Mouse (Mus musculus) testis, postnatal 14 days (tissue): ENCODE measurements around the gene Hsf2.
"Not testable (repeated sequence)": the region's sequence is repeated elsewhere in the genome, so short reads cannot be mapped to it uniquely, and the experiment has no call there.

Source experiments
- DNase-seq: peaks from one replicate; pipeline ENCODE4 v3.0.0; 2021; ENCODE audit warnings: low spot score

Hsf2 gene

DNA sequence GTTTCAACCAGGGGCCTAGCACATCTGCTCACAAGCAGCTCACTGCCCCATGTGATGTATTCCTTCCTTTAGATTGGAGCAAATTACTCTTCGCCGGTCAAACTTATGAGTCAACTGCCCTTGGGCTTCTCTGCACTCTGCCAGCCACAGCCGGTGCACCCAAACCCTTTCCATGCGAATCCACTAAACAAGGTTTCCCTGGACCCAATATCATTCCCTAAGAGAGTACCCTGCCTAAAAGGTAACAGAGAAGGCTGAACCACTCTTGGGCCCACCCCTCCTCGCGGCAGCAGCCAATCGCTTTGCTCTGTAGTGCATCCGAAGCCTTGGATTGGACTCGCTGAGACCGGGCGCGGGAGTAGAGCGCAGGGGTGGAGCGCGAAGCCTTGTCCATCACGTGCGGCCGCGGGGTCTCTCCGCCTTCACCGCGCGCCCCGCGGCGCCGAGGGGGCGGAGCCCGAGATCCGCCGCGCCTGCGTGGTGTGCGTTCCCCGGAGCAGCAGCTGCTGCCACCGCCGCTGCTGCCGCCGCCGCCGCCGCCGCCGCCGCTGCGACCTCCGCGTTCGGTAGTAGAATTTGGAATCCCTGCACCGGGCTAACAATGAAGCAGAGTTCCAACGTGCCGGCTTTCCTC, at the start of gene Hsf2:
Hsf2 (plus strand) TSS at position 478 of the 634 bp plus-strand sequence.
- peak; percentile 97 for DNase-seq

DNA sequence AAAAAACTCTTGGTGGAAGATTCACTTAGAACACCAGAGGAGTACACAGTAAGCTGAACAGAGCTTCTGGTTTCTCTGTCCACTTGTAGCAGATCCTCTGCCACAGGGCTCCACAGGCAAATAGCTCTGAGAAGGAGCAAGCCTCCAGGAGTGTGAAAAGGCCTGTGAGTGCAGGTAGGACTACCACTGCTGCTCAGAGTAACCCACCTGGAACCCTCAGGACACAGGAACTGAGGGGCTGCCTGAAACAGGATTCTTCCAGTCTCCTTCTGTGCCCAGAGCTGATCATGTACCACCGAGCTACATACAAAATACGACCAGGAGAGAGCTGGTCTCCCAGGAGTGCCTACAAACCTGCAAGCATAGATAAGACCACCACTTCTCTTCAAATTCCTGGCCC, 48.3 kb upstream of the Hsf2 start:
- DNase-seq, result no peak

DNA sequence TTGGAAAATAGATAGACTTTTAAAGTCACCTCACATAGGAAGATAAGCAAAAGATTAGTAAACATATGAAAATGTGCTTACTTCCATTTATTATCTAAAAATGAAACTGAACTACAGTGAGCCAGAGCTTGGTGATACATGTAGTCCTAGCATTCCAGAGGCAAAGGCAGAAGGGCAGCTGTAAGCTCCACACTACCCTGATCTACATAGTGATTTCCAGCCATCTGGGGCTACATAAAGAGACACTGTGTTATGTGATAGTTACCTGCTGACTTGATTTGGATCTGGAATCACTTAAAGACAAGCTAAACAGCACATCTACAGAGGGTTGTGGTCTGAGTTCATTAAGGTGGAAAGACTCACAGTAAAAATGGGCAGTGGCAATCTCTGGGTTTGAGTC, 45.1 kb upstream of the Hsf2 start:
- no peak for DNase-seq

DNA sequence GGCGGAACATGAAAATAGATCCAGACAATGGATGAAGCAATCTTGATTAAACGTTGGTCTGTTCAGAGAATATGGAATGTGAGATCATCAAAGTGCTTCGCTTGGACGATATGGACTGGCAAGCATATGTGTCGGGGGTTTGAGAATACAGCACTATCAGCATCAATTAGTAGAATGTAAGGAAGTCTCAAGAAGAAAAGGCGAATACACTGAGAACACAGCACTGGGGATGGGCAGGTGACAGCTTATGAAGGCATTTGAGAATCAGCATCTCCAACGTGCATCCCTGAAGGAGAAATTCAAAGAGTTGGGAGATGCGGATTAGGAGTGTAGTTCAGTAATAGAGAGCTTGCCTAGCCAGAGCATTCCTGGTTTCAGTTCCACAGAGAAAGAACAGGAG, 41.8 kb upstream of the Hsf2 start:
- no peak for DNase-seq

- no peak for DNase-seq
Measured at GRCm38 (mm10) chr10:57445655-57446054, 40.5 kb upstream of the Hsf2 start.

GRCm38 (mm10) chr10:57447657-57448050, 38.5 kb upstream of the Hsf2 start:
- no peak for DNase-seq

GRCm38 (mm10) chr10:57448051-57448716, 38.0 kb upstream of the Hsf2 start:
- DNase-seq, result no peak

GRCm38 (mm10) chr10:57463298-57463697, 22.9 kb upstream of the Hsf2 start:
- not testable (repeated sequence) for DNase-seq

- DNase-seq, result no peak
Measured at GRCm38 (mm10) chr10:57465768-57466167, 20.4 kb upstream of the Hsf2 start.

DNA sequence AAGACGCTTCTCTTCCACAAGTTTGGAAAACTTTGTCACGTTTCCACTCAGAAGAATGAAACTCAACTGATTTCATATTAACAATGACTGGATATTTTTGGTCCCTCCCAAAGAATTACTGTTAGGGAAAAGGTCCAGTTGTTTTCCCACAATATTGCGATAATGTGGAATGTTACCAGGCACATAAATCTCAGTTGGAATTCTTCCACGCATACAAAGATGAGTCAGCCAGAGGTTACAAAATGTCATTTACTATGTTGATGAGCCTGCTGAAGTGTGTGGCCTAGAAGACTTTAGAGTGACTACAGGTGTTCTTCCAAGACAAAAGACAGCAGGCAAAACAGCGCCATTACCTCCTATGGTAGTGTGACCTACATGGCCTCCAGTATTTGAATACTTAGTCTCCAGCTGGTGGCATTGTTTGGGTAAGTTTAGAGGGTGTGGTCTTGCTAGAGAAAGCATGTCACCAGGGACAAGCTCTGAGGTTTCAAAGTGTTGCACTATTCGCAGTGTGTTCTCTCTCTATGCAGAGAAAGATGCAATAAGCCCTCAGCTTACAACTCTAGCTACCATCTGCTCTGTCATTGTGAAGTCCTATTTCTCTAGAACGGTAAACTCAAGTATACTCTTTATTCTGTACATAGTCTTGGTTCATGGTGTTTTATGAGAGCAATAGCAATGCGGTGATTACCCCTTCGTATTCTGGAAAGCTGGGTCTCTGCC, 8.9 kb upstream of the Hsf2 start:
- DNase-seq, result no peak

DNA sequence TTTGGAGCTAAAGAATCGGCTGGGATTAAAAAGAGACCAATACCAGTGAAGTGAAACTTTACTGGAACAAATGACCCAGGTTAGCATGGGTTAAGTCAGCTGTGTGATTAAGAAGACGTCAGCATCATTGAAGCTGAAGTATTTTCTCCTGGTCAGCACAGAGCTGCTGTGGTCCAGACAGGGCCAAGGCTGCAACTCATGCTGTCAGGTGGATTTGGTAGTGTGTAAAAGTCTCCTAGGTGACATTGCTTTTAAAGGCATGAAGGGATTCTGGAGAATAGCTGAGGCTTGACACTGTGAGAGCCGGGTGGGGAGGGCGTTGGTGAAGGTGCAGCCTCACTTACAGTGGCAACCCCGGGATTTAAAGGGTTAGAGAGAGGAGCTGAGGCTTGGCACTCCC, 4.5 kb upstream of the Hsf2 start:
- no peak for DNase-seq

GRCm38 (mm10) chr10:57484741-57485140, 1.4 kb upstream of the Hsf2 start:
- DNase-seq, result no peak

- DNase-seq, result no peak
Measured at GRCm38 (mm10) chr10:57486542-57487071, 422 bp downstream of the Hsf2 start.

DNA sequence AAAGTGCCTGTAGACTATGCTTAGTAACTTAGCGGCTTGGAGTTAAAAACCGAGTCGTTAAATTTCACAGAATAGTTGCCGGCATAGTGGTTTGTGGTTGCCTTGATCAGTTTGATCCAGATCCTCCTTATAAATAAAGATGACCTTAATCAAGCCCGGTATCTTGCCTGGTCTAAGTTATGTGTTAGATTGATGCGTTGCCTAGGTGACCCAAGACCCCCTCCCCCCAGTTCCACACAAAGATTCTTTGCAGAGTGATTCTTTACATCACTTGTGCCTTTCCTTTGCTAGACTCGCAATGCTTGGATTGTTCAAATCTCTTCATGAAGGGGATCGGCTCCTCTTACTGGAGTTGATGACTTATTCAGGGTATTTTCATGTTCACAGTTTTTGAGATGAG, 1.0 kb downstream of the Hsf2 start:
- no peak for DNase-seq

DNA sequence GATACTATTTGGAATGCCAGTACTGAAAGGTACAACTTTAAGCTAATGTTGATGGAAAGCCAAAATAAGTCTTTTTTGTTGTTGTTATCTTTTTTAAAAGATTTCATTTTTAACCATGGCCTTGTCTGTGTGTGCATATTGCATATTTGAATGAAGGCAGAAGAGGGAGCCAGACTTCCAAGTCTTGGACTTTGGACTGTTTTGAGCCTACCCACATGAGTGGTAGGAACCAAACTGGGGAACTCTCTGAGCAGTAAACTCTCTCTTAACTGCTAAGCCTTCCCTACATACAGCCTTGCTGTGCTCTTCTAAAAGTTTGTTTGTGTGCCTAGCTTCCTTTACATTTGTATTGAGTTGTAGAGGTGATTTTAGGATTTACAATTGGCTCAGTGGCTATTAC, 2.4 kb downstream of the Hsf2 start:
- DNase-seq, result no peak

DNA sequence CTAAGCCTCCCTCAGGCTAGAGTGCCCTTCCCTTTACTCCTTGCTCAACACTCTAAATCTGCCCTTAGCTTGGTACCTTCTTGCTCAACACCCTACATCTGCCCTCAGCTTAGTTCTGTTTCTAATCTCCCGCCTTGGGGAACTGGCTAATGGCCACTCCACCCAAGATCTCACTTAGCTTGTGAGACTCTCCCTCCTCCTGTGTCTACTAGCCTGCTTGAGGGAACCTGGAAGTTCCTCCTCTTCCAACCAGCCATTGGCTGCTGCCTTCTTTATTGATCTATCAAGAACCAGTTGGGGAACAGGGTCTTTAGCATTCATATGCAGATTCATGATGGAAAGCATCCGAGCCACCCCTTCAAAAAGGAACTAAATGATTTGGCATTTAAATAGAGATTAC, 5.9 kb downstream of the Hsf2 start:
- no peak for DNase-seq

DNA sequence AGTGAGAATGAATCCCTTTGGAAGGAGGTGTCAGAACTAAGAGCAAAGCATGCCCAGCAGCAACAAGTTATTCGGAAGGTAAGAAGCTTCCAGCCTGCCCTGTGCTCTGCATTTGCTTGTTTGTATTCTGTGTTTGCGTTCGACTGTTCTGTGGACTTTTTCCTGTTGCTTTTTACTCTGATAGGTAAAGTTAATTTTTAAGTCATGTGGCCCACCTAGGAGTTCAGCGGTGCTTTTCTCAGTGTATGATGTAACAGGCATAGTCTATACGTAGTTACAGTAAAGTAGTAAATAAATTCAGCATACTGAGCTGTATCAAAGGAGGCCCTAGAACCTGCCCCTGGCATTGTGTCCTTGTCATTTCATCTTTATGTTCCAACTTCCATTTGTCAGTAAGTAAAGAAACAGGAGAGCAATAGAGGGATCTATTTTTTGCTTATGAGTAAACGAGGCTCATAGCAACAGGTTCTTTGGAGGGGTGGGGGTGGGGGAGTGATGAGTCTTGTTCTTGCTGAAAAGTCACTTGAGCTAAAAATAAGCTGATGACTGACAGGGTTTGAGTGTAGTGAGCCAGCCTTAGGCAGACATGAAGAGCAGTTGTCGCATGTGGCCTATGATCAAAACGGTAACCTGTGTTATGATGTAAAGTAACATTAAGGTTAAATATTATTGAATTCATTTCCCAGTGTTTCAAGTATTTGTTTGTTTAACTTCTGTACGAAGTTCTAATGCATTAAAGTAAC, 13.4 kb downstream of the Hsf2 start:
- DNase-seq, result no peak

- DNase-seq, result no peak
Measured at GRCm38 (mm10) chr10:57514616-57515015, 28.4 kb downstream of the Hsf2 start.

- DNase-seq, result no peak
Measured at GRCm38 (mm10) chr10:57515278-57515677, 29.1 kb downstream of the Hsf2 start.

GRCm38 (mm10) chr10:57526469-57526868, 40.3 kb downstream of the Hsf2 start:
- DNase-seq, result no peak

- DNase-seq, result no peak
Measured at GRCm38 (mm10) chr10:57531076-57531475, 44.9 kb downstream of the Hsf2 start.

- DNase-seq, result no peak
Measured at GRCm38 (mm10) chr10:57531616-57532217, 45.5 kb downstream of the Hsf2 start.
